Mouse (Mus musculus) CH12.LX (cell line): ENCODE measurements at regions not wholly inside any gene's neighbourhood (a gene's known extent, or its start where the extent isn't known, plus 50 kb on each side); places are given as distances from the start of the nearest gene placed in this dataset.

Experiments used
- CTCF ChIP-seq, 2 experiments: IDR thresholded peaks in 1 of 2; conservative IDR thresholded peaks in 1 of 2; 2 replicates each; pipeline ENCODE4 v1.5.1; 2011 to 2012; ENCODE audit warnings: low read depth in 2 of 2, low read length in 2 of 2, improper control_type of control experiment in 1 of 2, inconsistent platforms in 1 of 2, mild to moderate bottlenecking in 1 of 2, moderate library complexity in 1 of 2
- HCFC1 ChIP-seq: IDR thresholded peaks from 2 replicates; pipeline ENCODE4 v1.6.1; 2012; ENCODE audit warnings: low read depth, mild to moderate bottlenecking, inconsistent platforms, low read length, improper control_type of control experiment
- KAT2A ChIP-seq: IDR thresholded peaks from 2 replicates; pipeline ENCODE4 v1.6.1; 2012; ENCODE audit warnings: low read length, improper control_type of control experiment, inconsistent platforms; ENCODE audit not compliant: insufficient replicate concordance
- NRF1 ChIP-seq: IDR thresholded peaks from 2 replicates; pipeline ENCODE4 v1.6.1; 2014; ENCODE audit warnings: low read depth, mild to moderate bottlenecking, inconsistent platforms, low read length, improper control_type of control experiment, moderate library complexity
- POLR2A ChIP-seq: IDR thresholded peaks from 2 replicates; pipeline ENCODE4 v1.6.1; 2011; ENCODE audit warnings: low read depth, mild to moderate bottlenecking, improper control_type of control experiment, low read length

DNA sequence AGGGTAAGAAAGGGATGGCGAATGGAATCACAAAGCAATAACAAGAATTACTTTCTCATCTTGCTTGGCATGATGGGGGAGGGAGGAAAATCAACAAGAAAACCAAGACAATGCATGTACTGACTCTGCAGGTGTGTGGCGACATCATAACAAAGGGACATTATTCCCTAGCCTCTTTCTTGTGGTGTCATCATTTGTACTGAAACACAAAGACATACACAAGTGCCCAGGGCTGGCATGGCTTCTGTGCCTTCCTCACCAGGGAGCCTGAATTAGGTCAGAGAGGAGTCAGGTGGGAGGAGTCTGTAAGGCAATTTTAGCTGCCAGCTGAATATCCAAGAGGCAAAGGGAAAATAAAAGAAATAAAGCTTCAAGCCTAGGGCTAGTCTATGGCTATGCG, 65.6 kb upstream of the Dock10 start:
- no peak for TF ChIP-seq CTCF (conservative IDR thresholded peaks at IDR 0.05 in 1 of 2, IDR thresholded peaks at IDR 0.05 in 1 of 2; ENCODE audit: low read depth in 2 of 2, low read length in 2 of 2)
- TF ChIP-seq NRF1: no peak
- TF ChIP-seq HCFC1: no peak
- no peak for TF ChIP-seq POLR2A
- TF ChIP-seq KAT2A: no peak
